Mouse (Mus musculus): ENCODE data around the gene Zfp985.
"Not testable (repeated sequence)": the region's sequence is repeated elsewhere in the genome, so short reads cannot be mapped to it uniquely, and the experiment has no call there.

DNA sequence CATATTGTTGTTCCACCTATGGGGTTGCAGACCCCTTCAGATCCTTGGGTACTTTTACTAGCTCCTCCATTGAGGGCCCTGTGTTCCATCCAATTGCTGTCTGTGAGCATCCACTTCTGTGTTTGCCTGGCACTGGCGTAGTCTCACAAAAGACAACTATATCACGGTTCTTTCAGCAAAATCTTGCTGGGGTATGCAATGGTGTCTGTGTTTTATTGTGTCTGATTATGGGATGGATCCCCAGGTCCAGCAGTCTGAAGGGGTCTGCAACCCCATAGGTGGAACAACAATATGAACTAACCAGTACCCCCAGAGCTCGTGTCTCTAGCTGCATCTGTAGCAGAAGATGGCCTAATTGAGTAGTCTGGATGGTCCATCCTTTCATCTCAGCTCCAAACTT is 41.6 kb downstream of the Zfp985 start:
- TF ChIP-seq POLR2A (IDR thresholded peaks at IDR 0.05; ENCODE audit: borderline replicate concordance, control insufficient read depth, low read depth, low read length); CTCF (IDR thresholded peaks at IDR 0.05; ENCODE audit: control insufficient read depth, insufficient read depth, low read length): not testable (repeated sequence)

Measured in bone marrow, adult 2 months (tissue).